20 mouse cellular contexts compared by ENCODE assay signal in the genomic region with DNA sequence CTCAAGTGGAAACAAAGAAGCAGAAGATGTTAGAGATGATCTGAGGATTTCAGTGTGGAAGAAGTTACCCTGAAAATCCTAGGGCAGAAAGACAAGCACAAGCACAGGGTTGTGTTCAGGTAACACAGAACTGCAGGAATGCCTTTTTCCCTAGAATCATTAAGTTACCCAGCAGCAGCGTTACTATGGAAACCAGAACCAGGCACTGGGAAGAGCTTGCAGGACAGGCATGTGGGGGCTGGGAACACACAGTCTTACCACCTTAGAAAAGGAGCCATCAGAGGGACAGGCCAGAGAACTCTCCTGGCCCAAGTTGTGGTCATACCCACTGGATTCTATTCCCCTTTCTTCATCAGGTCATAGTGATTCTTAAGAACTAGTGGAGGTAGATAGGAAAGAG. TPM values are rescaled to one million over a fixed set of nuclear protein-coding genes. Genes with fewer than 3 reads are reported as not detected.
DNase-seq lines count a peak whose midpoint lies in the region; ATAC-seq and TF ChIP-seq lines count a peak whose summit lies in the region.
"Had no signal": no experiment of that assay in that cellular context is flagged by ENCODE, and none has a peak within 500 bp of the region (broad histone marks: within the 10 kb centered on the region; RNA-seq: fewer than 3 reads in every experiment).

No protein-coding gene starts in this region.

- no peak overlapping the region for H3K27ac ChIP-seq in embryonic facial prominence, embryonic 11.5 days (replicated peaks; ENCODE audit: low read depth, low read length)
- no peak overlapping the region for H3K27ac ChIP-seq in embryonic facial prominence, embryonic 10.5 days (replicated peaks)
- H3K27ac ChIP-seq in midbrain, embryonic 13.5 days = no peak overlapping the region
- no peak overlapping the region for H3K27ac ChIP-seq in midbrain, embryonic 10.5 days (replicated peaks)
- H3K27ac ChIP-seq in forebrain, postnatal 0 days (ENCODE audit: low read depth, low read length) = no peak overlapping the region
- no peak overlapping the region for H3K27ac ChIP-seq in midbrain, postnatal 0 days (ENCODE audit: low read depth, low read length)
- no peak overlapping the region for H3K27ac ChIP-seq in heart, embryonic 11.5 days (ENCODE audit: low read depth, low read length)
- H3K27ac ChIP-seq: heart, embryonic 13.5 days had no signal

- no peaks in the 10 kb centered on the region for H3K36me3 ChIP-seq in embryonic facial prominence, embryonic 11.5 days (replicated peaks; ENCODE audit: control insufficient read depth, insufficient read depth, low read depth, low read length)
- no peaks in the 10 kb centered on the region for H3K36me3 ChIP-seq in embryonic facial prominence, embryonic 10.5 days (replicated peaks)
- no peaks in the 10 kb centered on the region for H3K36me3 ChIP-seq in midbrain, embryonic 13.5 days
- no peaks in the 10 kb centered on the region for H3K36me3 ChIP-seq in midbrain, embryonic 10.5 days
- H3K36me3 ChIP-seq in forebrain, postnatal 0 days (ENCODE audit: insufficient read depth) = no peaks in the 10 kb centered on the region
- H3K36me3 ChIP-seq in midbrain, postnatal 0 days (ENCODE audit: insufficient read depth, low read length) = no peaks in the 10 kb centered on the region
- no peaks in the 10 kb centered on the region for H3K36me3 ChIP-seq in heart, embryonic 11.5 days (ENCODE audit: control insufficient read depth, insufficient read depth, low read length)
- H3K36me3 ChIP-seq: heart, embryonic 13.5 days had no signal

- no peak for TF ChIP-seq CTCF in forebrain, postnatal 0 days (IDR thresholded peaks at IDR 0.05; ENCODE audit: low read depth)
- no peak for TF ChIP-seq CTCF in midbrain, postnatal 0 days (IDR thresholded peaks at IDR 0.05)

- no peak for ATAC-seq in embryonic facial prominence, embryonic 11.5 days (replicated peaks; ENCODE audit: insufficient number of reproducible peaks, low FRiP score, low TSS enrichment, low read depth)
- 0 out of 2 replicates have a peak, but pooled peaks have one; percentile 56 for ATAC-seq in midbrain, embryonic 13.5 days
- ATAC-seq in forebrain, postnatal 0 days = peak; percentile 62; the same call in 1 of the 2 replicates
- no peak for ATAC-seq in midbrain, postnatal 0 days (ENCODE audit: low FRiP score)
- no peak for ATAC-seq in heart, embryonic 11.5 days (replicated peaks; ENCODE audit: insufficient number of reproducible peaks, low FRiP score, low TSS enrichment)
- ATAC-seq: intestine, postnatal 0 days had no signal

- H3K27me3 ChIP-seq in embryonic facial prominence, embryonic 11.5 days (ENCODE audit: control insufficient read depth, insufficient read depth, low read length) = no peaks in the 10 kb centered on the region
- 0 out of 2 replicates have a peak, but pooled peaks cover 3% of the 10 kb centered on the region for H3K27me3 ChIP-seq in embryonic facial prominence, embryonic 10.5 days (replicated peaks; ENCODE audit: low read depth, poor library complexity, severe bottlenecking)
- no peaks in the 10 kb centered on the region for H3K27me3 ChIP-seq in midbrain, embryonic 13.5 days
- H3K27me3 ChIP-seq in midbrain, embryonic 10.5 days (ENCODE audit: low read depth, poor library complexity, severe bottlenecking) = no peaks in the 10 kb centered on the region
- H3K27me3 ChIP-seq in forebrain, postnatal 0 days (ENCODE audit: insufficient read depth, low read length) = no peaks in the 10 kb centered on the region
- H3K27me3 ChIP-seq in midbrain, postnatal 0 days (ENCODE audit: insufficient read depth, low read length) = no peaks in the 10 kb centered on the region
- H3K27me3 ChIP-seq in heart, embryonic 11.5 days (ENCODE audit: control insufficient read depth, insufficient read depth, low read length) = no peaks in the 10 kb centered on the region
- H3K27me3 ChIP-seq: heart, embryonic 13.5 days had no signal

- no peak overlapping the region for H3K9ac ChIP-seq in embryonic facial prominence, embryonic 11.5 days (replicated peaks; ENCODE audit: low read length)
- no peak overlapping the region for H3K9ac ChIP-seq in midbrain, embryonic 13.5 days (replicated peaks)
- H3K9ac ChIP-seq in forebrain, postnatal 0 days = no peak overlapping the region
- no peak overlapping the region for H3K9ac ChIP-seq in midbrain, postnatal 0 days (replicated peaks; ENCODE audit: low read length, poor library complexity, severe bottlenecking)
- H3K9ac ChIP-seq in heart, embryonic 11.5 days (ENCODE audit: low read depth, low read length) = no peak overlapping the region
- H3K9ac ChIP-seq: heart, embryonic 13.5 days had no signal

- H3K4me2 ChIP-seq in embryonic facial prominence, embryonic 11.5 days (ENCODE audit: low read depth, low read length) = no peak overlapping the region
- no peak overlapping the region for H3K4me2 ChIP-seq in midbrain, embryonic 13.5 days (replicated peaks)
- H3K4me2 ChIP-seq in forebrain, postnatal 0 days (ENCODE audit: low read depth) = no peak overlapping the region
- H3K4me2 ChIP-seq in midbrain, postnatal 0 days (ENCODE audit: low read depth, low read length, poor library complexity, severe bottlenecking) = no peak overlapping the region
- H3K4me2 ChIP-seq in heart, embryonic 11.5 days = no peak overlapping the region
- H3K4me2 ChIP-seq: heart, embryonic 13.5 days had no signal

- no peaks in the 10 kb centered on the region for H3K9me3 ChIP-seq in embryonic facial prominence, embryonic 11.5 days (replicated peaks; ENCODE audit: control insufficient read depth, low read length)
- H3K9me3 ChIP-seq in embryonic facial prominence, embryonic 10.5 days = no peaks in the 10 kb centered on the region
- H3K9me3 ChIP-seq in midbrain, embryonic 13.5 days = no peaks in the 10 kb centered on the region
- H3K9me3 ChIP-seq in midbrain, embryonic 10.5 days (replicated peaks) = no peaks in the 10 kb centered on the region
- no peaks in the 10 kb centered on the region for H3K9me3 ChIP-seq in forebrain, postnatal 0 days (ENCODE audit: low read length)
- H3K9me3 ChIP-seq in midbrain, postnatal 0 days (ENCODE audit: low read length) = no peaks in the 10 kb centered on the region
- H3K9me3 ChIP-seq in heart, embryonic 11.5 days (replicated peaks; ENCODE audit: control insufficient read depth, low read length) = no peaks in the 10 kb centered on the region
- H3K9me3 ChIP-seq: heart, embryonic 13.5 days had no signal

- peak; percentile 18 for DNase-seq in embryonic facial prominence, embryonic 11.5 days (ENCODE audit: low spot score)
- DNase-seq in embryonic facial prominence, embryonic 10.5 days (ENCODE audit: low spot score) = no peak
- no peak for DNase-seq in midbrain, embryonic 10.5 days (ENCODE audit: low spot score)
- DNase-seq in forebrain, postnatal 0 days = no peak
- peak; percentile 35 for DNase-seq in midbrain, postnatal 0 days (ENCODE audit: low spot score)
- DNase-seq in spleen, postnatal 36 days (ENCODE audit: low spot score in 2 of 2) = no peak
- DNase-seq: adrenal gland, postnatal 25 days; cerebellum, adult 9-10 months; heart, postnatal 36 days; lung, adult 2 months; lung, postnatal 36 days; thymus, postnatal 25 days had no signal

- H3K4me3 ChIP-seq in embryonic facial prominence, embryonic 11.5 days (ENCODE audit: low read depth, low read length) = no peak overlapping the region
- no peak overlapping the region for H3K4me3 ChIP-seq in embryonic facial prominence, embryonic 10.5 days
- H3K4me3 ChIP-seq in midbrain, embryonic 13.5 days (replicated peaks) = no peak overlapping the region
- H3K4me3 ChIP-seq in midbrain, embryonic 10.5 days = no peak overlapping the region
- H3K4me3 ChIP-seq in forebrain, postnatal 0 days (ENCODE audit: low read depth, low read length) = no peak overlapping the region
- H3K4me3 ChIP-seq in midbrain, postnatal 0 days (ENCODE audit: low read depth, low read length) = no peak overlapping the region
- no peak overlapping the region for H3K4me3 ChIP-seq in heart, embryonic 11.5 days (ENCODE audit: low read depth, low read length)
- H3K4me3 ChIP-seq: erythroblast, embryonic 14.5 days; heart, embryonic 13.5 days had no signal

- WGBS in embryonic facial prominence, embryonic 11.5 days = 47% methylated on average over 1 of the region's 1 CpGs
- 56% methylated on average over 1 of the region's 1 CpGs for WGBS in embryonic facial prominence, embryonic 10.5 days
- WGBS in midbrain, embryonic 13.5 days = 56% methylated on average over 1 of the region's 1 CpGs
- WGBS in midbrain, embryonic 10.5 days = 70% methylated on average over 1 of the region's 1 CpGs
- 52% methylated on average over 1 of the region's 1 CpGs for WGBS in forebrain, postnatal 0 days
- WGBS in midbrain, postnatal 0 days = 56% methylated on average over 1 of the region's 1 CpGs
- 71% methylated on average over 1 of the region's 1 CpGs for WGBS in heart, embryonic 11.5 days (ENCODE audit: insufficient replicate concordance)

- no peaks in the 10 kb centered on the region for H3K4me1 ChIP-seq in embryonic facial prominence, embryonic 11.5 days (ENCODE audit: control insufficient read depth, insufficient read depth, low read length)
- peaks cover 7% of the 10 kb centered on the region; the same call in 1 of the 2 replicates for H3K4me1 ChIP-seq in embryonic facial prominence, embryonic 10.5 days
- peaks cover 8% of the 10 kb centered on the region for H3K4me1 ChIP-seq in midbrain, embryonic 13.5 days (replicated peaks)
- H3K4me1 ChIP-seq in midbrain, embryonic 10.5 days = peaks cover 5% of the 10 kb centered on the region
- no peaks in the 10 kb centered on the region for H3K4me1 ChIP-seq in forebrain, postnatal 0 days (ENCODE audit: insufficient read depth)
- H3K4me1 ChIP-seq in midbrain, postnatal 0 days (ENCODE audit: insufficient read depth, low read length) = no peaks in the 10 kb centered on the region
- H3K4me1 ChIP-seq in heart, embryonic 11.5 days (ENCODE audit: control insufficient read depth, insufficient read depth, low read length) = no peaks in the 10 kb centered on the region
- H3K4me1 ChIP-seq: heart, embryonic 13.5 days had no signal

RNA-seq across cellular contexts. Expression of a gene that starts 19.0 kb away (rescaled TPM):
- polyA plus RNA-seq in embryonic facial prominence, embryonic 11.5 days (2014; fragmentation: Nextera tagmentation; extraction: Ambion mirVana) = 0.88 and 1.1 TPM in 2 replicates
- polyA plus RNA-seq in embryonic facial prominence, embryonic 10.5 days (2016; fragmentation: Nextera tagmentation; extraction: Ambion mirVana) = 0.65 and 0.79 TPM in 2 replicates
- 4.3 and 4.7 TPM in 2 replicates for polyA plus RNA-seq in midbrain, embryonic 13.5 days (2015; fragmentation: Nextera tagmentation; extraction: Ambion mirVana)
- polyA plus RNA-seq in midbrain, embryonic 10.5 days (2016; fragmentation: Nextera tagmentation; extraction: Ambion mirVana) = 0.80 and 0.81 TPM in 2 replicates
- total RNA-seq in forebrain, postnatal 0 days (2014; rRNA removed) = 239 and 252 TPM in 2 replicates
- 3.4 and 4.0 TPM in 2 replicates for polyA plus RNA-seq in forebrain, postnatal 0 days (2015; fragmentation: Nextera tagmentation; extraction: Ambion mirVana)
- 196 and 242 TPM in 2 replicates for total RNA-seq in midbrain, postnatal 0 days (2014; rRNA removed)
- 4.4 and 5.1 TPM in 2 replicates for polyA plus RNA-seq in midbrain, postnatal 0 days (2015; fragmentation: Nextera tagmentation; extraction: Ambion mirVana)
- polyA plus RNA-seq in heart, embryonic 11.5 days (2014; fragmentation: Nextera tagmentation; extraction: Ambion mirVana) = 0.33 and 0.46 TPM in 2 replicates
- polyA plus RNA-seq: erythroblast, embryonic 14.5 days had no signal

RNA-seq across cellular contexts. Expression of a gene that starts 19.0 kb away (rescaled TPM):
- polyA plus RNA-seq in embryonic facial prominence, embryonic 11.5 days (2014; fragmentation: Nextera tagmentation; extraction: Ambion mirVana) = 112 and 116 TPM in 2 replicates
- polyA plus RNA-seq in embryonic facial prominence, embryonic 10.5 days (2016; fragmentation: Nextera tagmentation; extraction: Ambion mirVana) = 101 and 107 TPM in 2 replicates
- 133 and 139 TPM in 2 replicates for polyA plus RNA-seq in midbrain, embryonic 13.5 days (2015; fragmentation: Nextera tagmentation; extraction: Ambion mirVana)
- 122 and 123 TPM in 2 replicates for polyA plus RNA-seq in midbrain, embryonic 10.5 days (2016; fragmentation: Nextera tagmentation; extraction: Ambion mirVana)
- total RNA-seq in forebrain, postnatal 0 days (2014; rRNA removed) = 107 and 169 TPM in 2 replicates
- polyA plus RNA-seq in forebrain, postnatal 0 days (2015; fragmentation: Nextera tagmentation; extraction: Ambion mirVana) = 167 and 186 TPM in 2 replicates
- total RNA-seq in midbrain, postnatal 0 days (2014; rRNA removed) = 99.8 and 115 TPM in 2 replicates
- polyA plus RNA-seq in midbrain, postnatal 0 days (2015; fragmentation: Nextera tagmentation; extraction: Ambion mirVana) = 166 and 184 TPM in 2 replicates
- 159 and 162 TPM in 2 replicates for polyA plus RNA-seq in heart, embryonic 11.5 days (2014; fragmentation: Nextera tagmentation; extraction: Ambion mirVana)

RNA-seq across cellular contexts. Expression of a gene that starts 19.1 kb away (rescaled TPM):
- 182 and 195 TPM in 2 replicates for polyA plus RNA-seq in embryonic facial prominence, embryonic 11.5 days (2014; fragmentation: Nextera tagmentation; extraction: Ambion mirVana)
- 175 and 176 TPM in 2 replicates for polyA plus RNA-seq in embryonic facial prominence, embryonic 10.5 days (2016; fragmentation: Nextera tagmentation; extraction: Ambion mirVana)
- polyA plus RNA-seq in midbrain, embryonic 13.5 days (2015; fragmentation: Nextera tagmentation; extraction: Ambion mirVana) = 225 and 228 TPM in 2 replicates
- 185 and 192 TPM in 2 replicates for polyA plus RNA-seq in midbrain, embryonic 10.5 days (2016; fragmentation: Nextera tagmentation; extraction: Ambion mirVana)
- total RNA-seq in forebrain, postnatal 0 days (2014; rRNA removed) = 177 and 186 TPM in 2 replicates
- 208 and 213 TPM in 2 replicates for polyA plus RNA-seq in forebrain, postnatal 0 days (2015; fragmentation: Nextera tagmentation; extraction: Ambion mirVana)
- total RNA-seq in midbrain, postnatal 0 days (2014; rRNA removed) = 207 and 236 TPM in 2 replicates
- polyA plus RNA-seq in midbrain, postnatal 0 days (2015; fragmentation: Nextera tagmentation; extraction: Ambion mirVana) = 218 and 245 TPM in 2 replicates
- 285 and 302 TPM in 2 replicates for polyA plus RNA-seq in heart, embryonic 11.5 days (2014; fragmentation: Nextera tagmentation; extraction: Ambion mirVana)

RNA-seq across cellular contexts. Expression of a gene that starts 31.6 kb away (rescaled TPM):
- polyA plus RNA-seq in embryonic facial prominence, embryonic 11.5 days (2014; fragmentation: Nextera tagmentation; extraction: Ambion mirVana) = 0.90 and 1.4 TPM in 2 replicates
- 1.00 and 2.0 TPM in 2 replicates for polyA plus RNA-seq in embryonic facial prominence, embryonic 10.5 days (2016; fragmentation: Nextera tagmentation; extraction: Ambion mirVana)
- polyA plus RNA-seq in midbrain, embryonic 13.5 days (2015; fragmentation: Nextera tagmentation; extraction: Ambion mirVana) = 1.3 and 1.4 TPM in 2 replicates
- polyA plus RNA-seq in midbrain, embryonic 10.5 days (2016; fragmentation: Nextera tagmentation; extraction: Ambion mirVana) = 1.5 and 1.6 TPM in 2 replicates
- 0.14 and 0.62 TPM in 2 replicates for total RNA-seq in forebrain, postnatal 0 days (2014; rRNA removed)
- polyA plus RNA-seq in forebrain, postnatal 0 days (2015; fragmentation: Nextera tagmentation; extraction: Ambion mirVana) = 0.91 and 0.99 TPM in 2 replicates
- 0.09 and 0.49 TPM in 2 replicates for total RNA-seq in midbrain, postnatal 0 days (2014; rRNA removed)
- polyA plus RNA-seq in midbrain, postnatal 0 days (2015; fragmentation: Nextera tagmentation; extraction: Ambion mirVana) = 2.1 and 2.4 TPM in 2 replicates
- polyA plus RNA-seq in heart, embryonic 11.5 days (2014; fragmentation: Nextera tagmentation; extraction: Ambion mirVana) = 52.6 and 57.9 TPM in 2 replicates
- total RNA-seq: granulocyte monocyte progenitor cell, adult 5-6 weeks; liver, adult 2 months had no signal
- polyA plus RNA-seq: erythroblast, embryonic 14.5 days had no signal

RNA-seq across cellular contexts. Expression of a gene that starts 48.9 kb away (rescaled TPM):
- 0.08 TPM in 2 replicates for polyA plus RNA-seq in embryonic facial prominence, embryonic 11.5 days (2014; fragmentation: Nextera tagmentation; extraction: Ambion mirVana)
- 0.08 and 0.14 TPM in 2 replicates for polyA plus RNA-seq in embryonic facial prominence, embryonic 10.5 days (2016; fragmentation: Nextera tagmentation; extraction: Ambion mirVana)
- polyA plus RNA-seq in midbrain, embryonic 13.5 days (2015; fragmentation: Nextera tagmentation; extraction: Ambion mirVana) = 0.07 and 0.08 TPM in 2 replicates
- polyA plus RNA-seq in midbrain, embryonic 10.5 days (2016; fragmentation: Nextera tagmentation; extraction: Ambion mirVana) = 0.04 and 0.12 TPM in 2 replicates
- total RNA-seq in forebrain, postnatal 0 days (2014; rRNA removed) = 0.62 and 1.6 TPM in 2 replicates
- polyA plus RNA-seq in forebrain, postnatal 0 days (2015; fragmentation: Nextera tagmentation; extraction: Ambion mirVana) = 0.29 and 0.45 TPM in 2 replicates
- 1.5 and 4.0 TPM in 2 replicates for total RNA-seq in midbrain, postnatal 0 days (2014; rRNA removed)
- polyA plus RNA-seq in midbrain, postnatal 0 days (2015; fragmentation: Nextera tagmentation; extraction: Ambion mirVana) = 0.58 and 0.61 TPM in 2 replicates
- polyA plus RNA-seq in heart, embryonic 11.5 days (2014; fragmentation: Nextera tagmentation; extraction: Ambion mirVana) = 0.16 and 0.27 TPM in 2 replicates
- total RNA-seq: MEL had no signal
- polyA plus RNA-seq: erythroblast, embryonic 14.5 days had no signal

Comparison
In these comparisons a context has a peak if more than half of its experiments do, and no peak if none do; other contexts are left out.
1. ATAC-seq: peak in midbrain, embryonic 13.5 days (single experiment) and forebrain, postnatal 0 days (single experiment); none in embryonic facial prominence, embryonic 11.5 days (single experiment), midbrain, postnatal 0 days (single experiment) and heart, embryonic 11.5 days (single experiment).
2. DNase-seq: peak in embryonic facial prominence, embryonic 11.5 days (single experiment) and midbrain, postnatal 0 days (single experiment); none in embryonic facial prominence, embryonic 10.5 days (single experiment), midbrain, embryonic 10.5 days (single experiment), forebrain, postnatal 0 days (single experiment) and spleen, postnatal 36 days (0 of 2).